Mouse (Mus musculus) MEL (cell line): Measurements from ENCODE around the gene Hba-a2. TPM values are rescaled to one million over a fixed set of nuclear protein-coding genes. Genes with fewer than 3 reads are reported as not detected.

ENCODE experiments used
- DNase-seq: peaks from one replicate; pipeline ENCODE4 v3.0.0; 2011; ENCODE audit warnings: low read depth, low spot score
- H3K27ac ChIP-seq: 2 replicates; pipeline ENCODE4 v1.5.1; 2012; ENCODE audit warnings: low read depth, mild to moderate bottlenecking, control low read depth, low read length, moderate library complexity; ENCODE audit not compliant: control insufficient read depth
- H3K27me3 ChIP-seq, 2 experiments: fragments of 150-350 bp in 1 of 2; sonication (generic) in 1 of 2; 2 replicates each; pipeline ENCODE4 v1.6.1; 2012; ENCODE audit warnings: low read length in 2 of 2, mild to moderate bottlenecking in 2 of 2, improper control_type of control experiment in 1 of 2, moderate library complexity in 1 of 2; ENCODE audit not compliant: insufficient read depth in 2 of 2, control insufficient read depth in 1 of 2
- H3K36me3 ChIP-seq, 2 experiments: 2 replicates each; pipeline ENCODE4 v1.6.1; 2012 to 2014; ENCODE audit warnings: low read length in 2 of 2, improper control_type of control experiment in 1 of 2, inconsistent platforms in 1 of 2, mild to moderate bottlenecking in 1 of 2; ENCODE audit not compliant: insufficient read depth in 2 of 2, control insufficient read depth in 1 of 2
- H3K4me1 ChIP-seq, 2 experiments: fragments of 150-350 bp in 1 of 2; sonication (generic) in 1 of 2; 2 replicates each; pipeline ENCODE4 v1.6.1; 2012; ENCODE audit warnings: low read length in 2 of 2, improper control_type of control experiment in 1 of 2, mild to moderate bottlenecking in 1 of 2; ENCODE audit not compliant: insufficient read depth in 2 of 2, control insufficient read depth in 1 of 2
- H3K4me3 ChIP-seq, 2 experiments: fragments of 150-350 bp in 1 of 2; sonication (generic) in 1 of 2; 2 replicates each; pipeline ENCODE4 v1.5.1; 2012; ENCODE audit warnings: low read depth in 2 of 2, low read length in 2 of 2, mild to moderate bottlenecking in 2 of 2, moderate library complexity in 2 of 2, control low read depth in 1 of 2, improper control_type of control experiment in 1 of 2; ENCODE audit not compliant: control insufficient read depth in 1 of 2, insufficient read depth in 1 of 2
- H3K79me2 ChIP-seq: 2 replicates; pipeline ENCODE4 v1.6.1; 2012; ENCODE audit warnings: mild to moderate bottlenecking, low read length, moderate library complexity; ENCODE audit not compliant: control insufficient read depth, poor library complexity, insufficient read depth
- H3K9ac ChIP-seq: 2 replicates; pipeline ENCODE4 v1.6.1; 2012; ENCODE audit warnings: low read depth, mild to moderate bottlenecking, control low read depth, low read length, moderate library complexity; ENCODE audit not compliant: control insufficient read depth, poor library complexity, severe bottlenecking
- H3K9me3 ChIP-seq: fragments of 150-350 bp; sonication (generic); replicated peaks from 2 replicates; pipeline ENCODE4 v1.6.1; 2012; ENCODE audit warnings: mild to moderate bottlenecking, low read length, improper control_type of control experiment, moderate library complexity; ENCODE audit not compliant: insufficient read depth
- BHLHE40 ChIP-seq: IDR thresholded peaks from 2 replicates; pipeline ENCODE4 v1.6.1; 2012; ENCODE audit warnings: low read depth, mild to moderate bottlenecking, inconsistent platforms, low read length, improper control_type of control experiment, borderline replicate concordance
- CHD1 ChIP-seq: IDR thresholded peaks from 2 replicates; pipeline ENCODE4 v1.6.1; 2012; ENCODE audit warnings: low read depth, mild to moderate bottlenecking, inconsistent platforms, low read length, improper control_type of control experiment
- CHD2 ChIP-seq: IDR thresholded peaks from 2 replicates; pipeline ENCODE4 v1.6.1; 2011; ENCODE audit warnings: low read length, improper control_type of control experiment
- E2F4 ChIP-seq: IDR thresholded peaks from 2 replicates; pipeline ENCODE4 v1.6.1; 2011; ENCODE audit warnings: low read depth, low read length, improper control_type of control experiment, borderline replicate concordance
- ETS1 ChIP-seq: IDR thresholded peaks from 2 replicates; pipeline ENCODE4 v1.6.1; 2012; ENCODE audit warnings: low read depth, mild to moderate bottlenecking, inconsistent platforms, low read length, improper control_type of control experiment, moderate library complexity
- GABPA ChIP-seq: IDR thresholded peaks from 2 replicates; pipeline ENCODE4 v1.6.1; 2012; ENCODE audit warnings: low read depth, mild to moderate bottlenecking, inconsistent platforms, low read length, improper control_type of control experiment, moderate library complexity
- GATA1 ChIP-seq: IDR thresholded peaks from 2 replicates; pipeline ENCODE4 v1.6.1; 2011; ENCODE audit warnings: low read depth, low read length, improper control_type of control experiment
- KAT2A ChIP-seq: conservative IDR thresholded peaks from 2 replicates; pipeline ENCODE4 v1.6.1; 2012; ENCODE audit warnings: low read depth, low read length, improper control_type of control experiment, inconsistent platforms
- MAFK ChIP-seq: IDR thresholded peaks from 2 replicates; pipeline ENCODE4 v1.6.1; 2011; ENCODE audit warnings: low read depth, mild to moderate bottlenecking, low read length, improper control_type of control experiment, borderline replicate concordance
- MAX ChIP-seq: IDR thresholded peaks from 2 replicates; pipeline ENCODE4 v1.6.1; 2011; ENCODE audit warnings: low read length, improper control_type of control experiment
- MAZ ChIP-seq: IDR thresholded peaks from 2 replicates; pipeline ENCODE4 v1.6.1; 2012; ENCODE audit warnings: low read depth, mild to moderate bottlenecking, inconsistent platforms, low read length, improper control_type of control experiment
- MEF2A ChIP-seq: IDR thresholded peaks from 2 replicates; pipeline ENCODE4 v1.6.1; 2014; ENCODE audit warnings: low read depth, mild to moderate bottlenecking, inconsistent platforms, low read length, improper control_type of control experiment; ENCODE audit not compliant: poor library complexity, insufficient replicate concordance, severe bottlenecking; ENCODE audit errors: extremely low read depth
- MYC ChIP-seq: IDR thresholded peaks from 2 replicates; pipeline ENCODE4 v1.6.1; 2011; ENCODE audit warnings: low read depth, mild to moderate bottlenecking, low read length, improper control_type of control experiment, moderate library complexity
- NELFE ChIP-seq: IDR thresholded peaks from 2 replicates; pipeline ENCODE4 v1.6.1; 2011; ENCODE audit warnings: low read depth, low read length, improper control_type of control experiment
- POLR2A ChIP-seq, 2 experiments: IDR thresholded peaks; 2 replicates each; pipeline ENCODE4 v1.6.1; 2011 to 2012; ENCODE audit warnings: low read length in 2 of 2, mild to moderate bottlenecking in 2 of 2, control low read depth in 1 of 2, improper control_type of control experiment in 1 of 2, low read depth in 1 of 2, moderate library complexity in 1 of 2; ENCODE audit not compliant: control insufficient read depth in 1 of 2, insufficient read depth in 1 of 2, poor library complexity in 1 of 2
- POLR2AphosphoS5 ChIP-seq: IDR thresholded peaks from 2 replicates; pipeline ENCODE4 v1.6.1; 2012; ENCODE audit warnings: low read depth, borderline replicate concordance, mild to moderate bottlenecking, inconsistent platforms, low read length, moderate library complexity, mixed read lengths
- RAD21 ChIP-seq: IDR thresholded peaks from 2 replicates; pipeline ENCODE4 v1.6.1; 2011; ENCODE audit warnings: mild to moderate bottlenecking, low read depth, low read length, improper control_type of control experiment
- SIN3A ChIP-seq: IDR thresholded peaks from 2 replicates; pipeline ENCODE4 v1.6.1; 2012; ENCODE audit warnings: low read length, improper control_type of control experiment, inconsistent platforms
- SMC3 ChIP-seq: IDR thresholded peaks from 2 replicates; pipeline ENCODE4 v1.6.1; 2011; ENCODE audit warnings: low read depth, low read length, improper control_type of control experiment
- TBP ChIP-seq: IDR thresholded peaks from 2 replicates; pipeline ENCODE4 v1.8.0; 2011; ENCODE audit warnings: low read depth, low read length, improper control_type of control experiment
- TCF12 ChIP-seq: IDR thresholded peaks from 2 replicates; pipeline ENCODE4 v1.6.1; 2014; ENCODE audit warnings: low read depth, mild to moderate bottlenecking, inconsistent platforms, low read length, improper control_type of control experiment, moderate library complexity
- USF1 ChIP-seq: IDR thresholded peaks from 2 replicates; pipeline ENCODE4 v1.6.1; 2014; ENCODE audit warnings: low read depth, mild to moderate bottlenecking, inconsistent platforms, low read length, improper control_type of control experiment, moderate library complexity
- ZC3H11A ChIP-seq: IDR thresholded peaks from 2 replicates; pipeline ENCODE4 v1.6.1; 2012; ENCODE audit warnings: low read depth, mild to moderate bottlenecking, inconsistent platforms, low read length, improper control_type of control experiment
- ZNF384 ChIP-seq: IDR thresholded peaks from 2 replicates; pipeline ENCODE4 v1.6.1; 2012; ENCODE audit warnings: low read depth, mild to moderate bottlenecking, inconsistent platforms, low read length, improper control_type of control experiment
- polyA plus RNA-seq, 2 experiments: library from polyadenylated mRNA; stranded (reverse) in 1 of 2; unstranded in 1 of 2; fragments of >175 nt in 1 of 2; fragments of >200 nt in 1 of 2; gene quantifications; 2 replicates each; pipeline versions ENCODE4 v1.2.1 to v1.2.4; 2012; ENCODE audit warnings: low replicate concordance in 2 of 2, low read depth in 1 of 2; ENCODE audit not compliant: insufficient read length in 2 of 2, insufficient read depth in 1 of 2, missing spikeins in 1 of 2
- total RNA-seq: library from RNA; depleted of rRNA; stranded (reverse); fragments of 300-350 nt; gene quantifications from 2 replicates; pipeline ENCODE4 v1.2.3, GENCODE M21; 2012

The Hba-a2 gene
- total and polyA plus RNA-seq, 3 experiments: 202 to 432 (median 313) TPM

- TF ChIP-seq POLR2A (IDR thresholded peaks at IDR 0.05; ENCODE audit: control insufficient read depth in 1 of 2, insufficient read depth in 1 of 2, low read depth in 1 of 2, low read length in 2 of 2, poor library complexity in 1 of 2) (peak in 1 of 2 experiments; percentile 29; a peak in 1 of 4 replicates), KAT2A (no peak), ZNF384 (no peak), MAX (no peak), BHLHE40 (peak; percentile 54; the same call in 1 of the 2 replicates), MEF2A (no peak), MAZ (no peak; the same call in 1 of the 2 replicates), USF1 (no peak), RAD21 (no peak), E2F4 (no peak), ZC3H11A (no peak), SIN3A (0 out of 2 replicates have a peak, but pooled peaks have one; percentile 44)
Observed at GRCm38 (mm10) chr11:32268952-32269351, 27.3 kb upstream of the Hba-a2 start (continued).

GRCm38 (mm10) chr11:32271178-32271577 is 25.1 kb upstream of the Hba-a2 start:
- Histone ChIP-seq H3K9ac (no peak overlapping the region), H3K79me2 (peaks cover 5% of the 10 kb centered on the region), H3K4me3 (no peak overlapping the region), H3K4me1 (peaks cover 16 to 31% of the 10 kb centered on the region in 2 experiments), H3K9me3 (no peaks in the 10 kb centered on the region), H3K27me3 (no peaks in the 10 kb centered on the region; a peak in 1 of 4 replicates), H3K27ac (no peak overlapping the region), H3K36me3 (peaks cover 0 to 31% of the 10 kb centered on the region in 2 experiments; a peak in 2 of 4 replicates)
- peak; percentile 35 for DNase-seq
- TF ChIP-seq GABPA (no peak), ETS1 (peak; percentile 77)

GRCm38 (mm10) chr11:32276347-32276746 is 19.9 kb upstream of the Hba-a2 start, which contains the start of gene Hba-x:
Gene Hba-x, plus strand, starts transcription at chr11:32276400.
- no peaks in the 10 kb centered on the region for H3K79me2 ChIP-seq
- no peak within 1 kb of the TSS for H3K4me3 ChIP-seq
- no peak for DNase-seq
- TF ChIP-seq USF1 (no peak), SMC3 (no peak), TCF12 (no peak), POLR2A (IDR thresholded peaks at IDR 0.05; ENCODE audit: control insufficient read depth in 1 of 2, insufficient read depth in 1 of 2, low read depth in 1 of 2, low read length in 2 of 2, poor library complexity in 1 of 2) (no peak), CHD2 (no peak), TBP (no peak), POLR2AphosphoS5 (no peak), MYC (no peak), MAZ (no peak), GATA1 (no peak), NELFE (no peak), CHD1 (no peak), MAFK (no peak)
- TF ChIP-seq, all 39 proteins: peak for 0
- no peaks in the 10 kb centered on the region for H3K9me3 ChIP-seq
- peaks cover 0 to 7% of the 10 kb centered on the region in 2 experiments; a peak in 1 of 4 replicates for H3K4me1 ChIP-seq
- no peaks in the 10 kb centered on the region; a peak in 1 of 4 replicates for H3K27me3 ChIP-seq
- no peaks in the 10 kb centered on the region; a peak in 1 of 4 replicates for H3K36me3 ChIP-seq
- no peak within 1 kb of the TSS for H3K9ac ChIP-seq
- no peak within 1 kb of the TSS for H3K27ac ChIP-seq
